Mouse (Mus musculus): Measurements from ENCODE around the gene Cdk1.
A peak's percentile ranks its signal among the peaks of the same experiment; 100 is the strongest.
"Not testable (repeated sequence)": the region's sequence is repeated elsewhere in the genome, so short reads cannot be mapped to it uniquely, and the experiment has no call there.

The Cdk1 gene

GRCm38 (mm10) chr10:69352212-69353085 is at the start of gene Cdk1:
TSS of gene Cdk1 (minus strand) at chr10:69352938.
- DNase-seq (ENCODE audit: low read depth, low spot score): peak; percentile 87

- DNase-seq (ENCODE audit: low read depth, low spot score): no peak
These were observed 47.2 kb upstream of the Cdk1 start for GRCm38 (mm10) chr10:69399814-69400385.

DNA sequence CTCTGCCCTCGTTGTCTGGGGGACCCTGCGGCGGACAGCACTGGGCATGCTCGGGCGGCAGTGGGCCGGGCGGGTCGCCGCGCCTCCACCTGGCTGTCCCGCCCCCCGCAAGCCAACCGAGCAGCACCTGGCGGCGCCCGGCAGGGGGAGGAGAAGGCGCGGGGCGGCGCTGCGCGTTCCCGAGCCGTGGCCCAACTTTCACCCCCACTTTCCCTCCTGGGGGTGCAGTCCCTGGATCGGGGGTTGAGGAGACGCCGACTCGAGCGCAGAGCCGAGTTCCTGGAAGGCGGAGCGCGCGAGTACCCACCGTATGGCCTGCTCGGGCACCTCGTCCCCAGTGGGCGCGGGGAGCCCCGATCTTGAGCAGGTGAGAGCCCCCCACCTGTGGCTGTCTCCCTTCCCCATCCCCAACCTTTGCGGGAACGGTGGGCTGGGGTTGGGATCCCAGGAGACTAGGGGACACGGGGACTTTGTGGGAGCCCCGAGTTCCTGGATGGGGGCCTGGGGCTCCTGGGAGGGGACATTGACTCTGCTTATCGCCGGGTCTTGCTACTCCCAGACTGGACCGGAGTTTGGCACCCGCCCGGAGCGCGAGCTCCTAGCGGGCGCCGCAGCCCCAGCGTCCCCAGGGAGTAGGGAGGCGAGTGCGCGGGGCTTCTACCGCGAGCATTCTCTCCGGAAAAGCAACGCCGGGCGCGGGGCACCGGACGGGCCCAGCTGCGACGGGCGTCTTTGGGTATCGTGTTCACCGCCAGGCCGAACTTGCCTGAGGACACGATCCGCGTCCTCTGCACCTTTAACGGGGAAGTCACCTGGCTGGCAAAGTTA is 46.2 kb upstream of the Cdk1 start, which contains the start of gene Ank3:
TSS of gene Ank3 (plus strand) at position 11 of the 828 bp plus-strand sequence.
- DNase-seq (ENCODE audit: low read depth, low spot score): no peak

DNA sequence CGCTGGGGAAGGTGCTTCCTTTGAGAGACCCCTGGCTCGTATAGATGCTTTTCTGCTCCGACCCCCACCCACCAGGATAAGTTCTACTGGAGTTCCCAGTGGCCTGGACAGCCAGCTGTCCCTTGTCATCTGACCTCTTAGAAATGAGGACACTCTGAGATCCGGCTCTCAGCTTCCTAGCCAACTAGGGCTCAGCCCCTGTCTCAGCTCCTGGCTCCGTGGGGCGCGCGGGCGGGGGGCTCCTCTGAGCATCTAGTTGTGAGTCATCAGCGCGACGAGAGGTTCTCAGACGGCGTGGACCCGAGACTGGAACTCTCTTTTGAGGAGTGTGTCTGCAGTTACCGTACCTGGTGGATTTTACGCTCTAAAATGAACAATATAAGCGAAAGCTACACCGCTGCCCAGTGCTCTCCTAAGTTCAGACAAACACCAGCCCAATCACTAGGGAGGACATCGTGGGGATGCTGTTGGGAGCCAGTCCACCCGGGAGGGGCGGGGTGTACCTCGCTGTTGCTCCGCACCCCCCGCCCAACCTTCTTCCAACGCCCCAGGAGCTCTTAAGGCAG is 45.5 kb upstream of the Cdk1 start:
- DNase-seq (ENCODE audit: low read depth, low spot score): no peak

DNA sequence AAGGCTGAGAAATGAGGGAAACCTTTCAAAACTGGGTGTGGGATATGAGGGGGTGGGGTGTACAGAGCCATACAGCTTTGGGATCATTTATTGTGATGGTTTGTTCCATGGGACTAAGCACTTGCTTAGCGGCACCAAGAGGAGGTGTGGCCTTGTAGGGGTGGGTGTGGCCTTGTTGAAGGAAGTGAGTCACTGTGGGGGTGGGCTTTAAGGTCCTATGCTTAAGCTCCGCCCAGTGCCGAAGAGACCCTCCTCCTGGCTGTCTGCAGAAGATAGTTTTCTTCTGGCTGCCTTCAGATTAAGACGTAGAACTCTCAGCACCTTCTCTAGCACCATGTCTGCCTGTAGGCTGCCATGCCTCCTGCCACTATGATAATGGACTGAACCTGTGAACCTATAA is 36.8 kb upstream of the Cdk1 start:
- no peak for DNase-seq (ENCODE audit: low read depth, low spot score)

GRCm38 (mm10) chr10:69386767-69387166 is 34.0 kb upstream of the Cdk1 start:
- DNase-seq (ENCODE audit: low read depth, low spot score): no peak

- DNase-seq (ENCODE audit: low read depth, low spot score): no peak
These were observed 32.4 kb upstream of the Cdk1 start for GRCm38 (mm10) chr10:69385136-69385535.

- DNase-seq (ENCODE audit: low read depth, low spot score): no peak
These were observed 31.9 kb upstream of the Cdk1 start for GRCm38 (mm10) chr10:69384640-69385039.

DNA sequence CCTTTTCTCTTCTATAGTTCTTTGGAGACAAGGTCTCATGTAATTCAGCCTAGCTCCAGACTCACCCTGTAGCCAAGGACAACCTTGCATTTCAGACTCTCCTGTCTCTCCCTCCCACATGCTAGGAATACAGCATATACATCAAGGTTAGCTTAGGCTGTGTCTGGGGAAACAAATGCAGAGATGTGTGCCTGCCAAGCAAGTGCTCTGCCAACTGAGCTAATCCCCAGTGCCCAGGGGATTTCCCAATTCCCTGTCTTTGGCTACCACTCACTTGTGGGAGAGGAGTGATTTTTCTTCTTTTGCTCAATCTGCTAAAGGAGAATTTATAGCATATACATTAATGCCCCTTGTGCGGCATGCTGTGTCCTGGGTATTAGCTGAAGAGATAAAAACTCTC is 30.4 kb upstream of the Cdk1 start:
- DNase-seq (ENCODE audit: low read depth, low spot score): no peak

GRCm38 (mm10) chr10:69375154-69375553 is 22.4 kb upstream of the Cdk1 start:
- no peak for DNase-seq (ENCODE audit: low read depth, low spot score)

DNA sequence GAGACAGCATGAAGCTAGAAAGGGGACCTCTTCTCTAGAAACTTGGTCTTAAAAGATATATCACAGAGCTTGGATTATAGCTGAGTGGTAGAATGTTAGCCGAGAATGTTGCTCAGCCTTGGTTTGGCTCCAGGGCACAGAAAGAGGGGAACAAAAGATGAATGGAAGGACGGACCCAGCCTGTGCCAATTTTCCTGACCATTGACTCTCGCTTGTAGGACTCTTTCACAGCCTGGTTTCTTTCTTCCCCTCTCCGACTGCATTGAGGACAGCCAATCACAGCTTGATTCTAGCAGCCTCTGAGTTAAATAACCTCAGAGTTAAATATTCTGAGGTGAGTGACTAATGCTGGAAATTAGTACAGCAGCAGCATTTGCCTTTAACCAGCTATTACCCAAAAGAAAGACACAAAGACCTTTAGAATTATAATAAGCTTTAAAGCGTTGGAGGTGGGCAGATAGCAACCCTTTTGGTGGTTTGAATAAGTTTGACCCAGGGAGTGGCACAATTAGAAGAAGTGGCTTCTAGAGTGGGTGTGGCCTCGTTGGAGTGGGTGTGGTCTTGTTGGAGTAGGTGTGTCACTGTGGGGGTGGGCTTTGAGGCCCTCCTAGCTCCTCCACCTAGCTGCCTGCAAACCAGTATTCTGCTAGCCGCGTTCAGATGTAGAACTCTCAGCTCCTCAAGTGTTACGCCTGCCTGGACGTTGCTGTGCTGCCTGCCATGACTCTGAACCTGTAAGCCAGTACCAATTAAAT is 21.2 kb upstream of the Cdk1 start:
- no peak for DNase-seq (ENCODE audit: low read depth, low spot score)

DNA sequence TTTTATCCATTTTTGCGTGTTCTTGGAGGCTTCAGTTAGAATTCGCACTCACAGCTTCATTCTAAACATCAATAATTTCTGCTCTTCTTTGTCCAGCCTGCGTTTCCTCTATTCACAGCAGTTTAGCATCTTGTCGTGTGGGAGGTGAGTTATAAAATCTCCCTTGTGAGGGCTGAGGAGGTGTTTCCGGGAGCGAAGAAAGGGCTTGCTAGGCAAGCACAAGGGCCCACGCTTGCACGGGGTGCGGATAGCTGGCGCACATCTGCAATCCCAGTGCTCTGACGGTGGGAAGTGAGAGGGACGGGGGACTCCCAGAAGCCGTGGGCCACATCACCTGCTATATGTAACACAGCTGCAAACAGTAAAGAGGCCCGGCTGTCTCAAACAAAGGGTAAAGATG is 19.3 kb upstream of the Cdk1 start:
- no peak for DNase-seq (ENCODE audit: low read depth, low spot score)

DNA sequence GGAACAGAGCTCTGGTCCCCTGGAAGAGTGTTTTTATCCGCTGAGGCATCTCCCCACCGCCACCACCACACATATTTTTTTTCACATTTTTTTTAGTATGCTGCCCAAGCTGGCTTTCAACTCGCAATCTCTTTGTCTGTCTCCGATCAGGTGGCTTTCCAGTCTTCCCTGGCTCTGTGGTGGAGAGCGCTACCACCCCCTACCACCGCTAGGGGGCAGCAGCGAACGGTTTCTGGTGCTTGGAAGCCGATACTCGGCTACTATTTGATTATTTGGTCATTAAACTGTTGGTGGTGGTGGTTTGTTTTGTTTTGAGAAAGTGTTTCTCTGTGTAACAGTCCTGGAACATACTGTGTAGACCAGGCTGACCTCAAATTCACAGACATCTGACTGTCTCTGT is 18.7 kb upstream of the Cdk1 start:
- no peak for DNase-seq (ENCODE audit: low read depth, low spot score)

GRCm38 (mm10) chr10:69369321-69369720 is 16.6 kb upstream of the Cdk1 start:
- DNase-seq (ENCODE audit: low read depth, low spot score): no peak

DNA sequence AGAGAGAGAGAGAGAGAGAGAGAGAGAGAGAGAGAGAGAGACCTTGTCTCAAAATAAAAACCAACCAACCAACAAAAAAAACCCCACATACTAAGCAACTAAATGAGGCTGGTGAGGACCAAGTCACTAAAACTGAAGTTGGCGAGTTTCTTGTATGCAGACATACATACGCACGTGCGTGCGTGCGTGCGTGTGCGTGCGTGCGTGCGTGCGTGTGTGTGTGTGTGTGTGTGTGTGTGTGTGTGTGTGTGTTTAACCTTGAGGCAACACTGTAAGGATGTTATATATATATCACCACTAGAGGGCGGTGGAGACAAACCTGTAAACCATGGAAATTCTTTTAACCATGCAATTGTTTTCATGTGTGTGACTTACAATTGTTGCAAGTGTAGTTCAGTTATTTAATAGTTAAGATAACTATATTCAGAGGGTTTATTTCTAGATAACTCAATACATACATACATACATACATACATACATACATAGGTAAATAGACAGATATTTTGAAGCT is 14.2 kb upstream of the Cdk1 start:
- DNase-seq (ENCODE audit: low read depth, low spot score): no peak

DNA sequence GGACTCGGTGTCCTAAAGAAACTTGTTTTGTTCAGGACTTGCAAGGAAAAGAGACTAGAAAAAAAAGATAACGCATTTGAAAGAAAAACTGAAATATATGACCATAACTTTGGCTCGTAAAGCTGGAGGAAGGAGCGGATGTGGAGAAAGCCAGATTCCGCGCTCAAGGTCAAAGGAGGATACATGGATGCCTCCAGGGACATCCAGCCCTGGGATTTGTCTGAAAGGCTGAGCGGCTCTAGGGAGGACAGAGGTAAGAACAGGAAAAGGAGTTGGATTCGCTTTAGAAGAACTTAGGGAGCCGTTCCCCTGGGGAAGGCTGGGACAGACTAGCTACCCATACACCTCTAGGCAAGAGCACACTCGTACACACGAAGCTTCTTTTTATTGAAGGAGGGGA is 13.5 kb upstream of the Cdk1 start:
- DNase-seq (ENCODE audit: low read depth, low spot score): no peak

DNA sequence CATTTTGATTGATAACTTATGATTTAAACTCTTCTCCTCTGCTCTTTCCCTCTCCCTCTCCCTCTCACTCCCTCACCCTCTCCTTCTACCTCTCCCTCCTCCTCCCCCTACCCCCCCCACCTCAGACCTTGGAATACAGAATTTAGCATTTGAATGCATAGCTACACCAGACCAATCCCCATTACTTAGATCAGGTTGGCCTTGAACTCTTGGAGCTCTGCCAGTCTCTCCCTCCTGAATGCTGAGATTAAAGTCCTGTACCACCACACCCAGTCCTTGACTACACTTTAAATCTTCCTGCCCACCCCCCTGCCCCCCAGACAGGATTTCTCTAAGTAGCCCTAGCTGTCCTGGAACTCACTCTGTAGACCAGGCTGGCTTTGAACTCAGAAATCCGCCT is 6.9 kb upstream of the Cdk1 start:
- DNase-seq (ENCODE audit: low read depth, low spot score): no peak

- DNase-seq (ENCODE audit: low read depth, low spot score): not testable (repeated sequence)
These were observed 345 bp upstream of the Cdk1 start for GRCm38 (mm10) chr10:69353086-69353479.

DNA sequence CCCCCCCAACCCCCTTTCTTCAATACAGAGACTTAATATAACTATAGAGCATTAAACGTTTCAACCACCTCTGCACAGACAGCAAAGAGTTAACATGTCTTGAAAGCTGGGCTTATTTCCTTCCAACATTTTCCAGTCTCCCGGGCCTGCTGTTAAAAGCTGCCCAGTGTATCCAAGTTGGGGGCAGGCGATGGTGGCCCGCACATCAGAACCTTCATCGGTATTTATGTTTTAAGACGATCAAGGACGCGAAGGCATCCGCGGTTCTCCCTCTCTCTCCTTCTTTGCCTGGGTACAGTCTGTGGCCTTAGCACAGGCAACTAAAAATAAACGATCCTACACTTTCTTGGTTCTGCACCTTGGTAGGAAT is 911 bp downstream of the Cdk1 start:
- no peak for DNase-seq (ENCODE audit: low read depth, low spot score)

DNA sequence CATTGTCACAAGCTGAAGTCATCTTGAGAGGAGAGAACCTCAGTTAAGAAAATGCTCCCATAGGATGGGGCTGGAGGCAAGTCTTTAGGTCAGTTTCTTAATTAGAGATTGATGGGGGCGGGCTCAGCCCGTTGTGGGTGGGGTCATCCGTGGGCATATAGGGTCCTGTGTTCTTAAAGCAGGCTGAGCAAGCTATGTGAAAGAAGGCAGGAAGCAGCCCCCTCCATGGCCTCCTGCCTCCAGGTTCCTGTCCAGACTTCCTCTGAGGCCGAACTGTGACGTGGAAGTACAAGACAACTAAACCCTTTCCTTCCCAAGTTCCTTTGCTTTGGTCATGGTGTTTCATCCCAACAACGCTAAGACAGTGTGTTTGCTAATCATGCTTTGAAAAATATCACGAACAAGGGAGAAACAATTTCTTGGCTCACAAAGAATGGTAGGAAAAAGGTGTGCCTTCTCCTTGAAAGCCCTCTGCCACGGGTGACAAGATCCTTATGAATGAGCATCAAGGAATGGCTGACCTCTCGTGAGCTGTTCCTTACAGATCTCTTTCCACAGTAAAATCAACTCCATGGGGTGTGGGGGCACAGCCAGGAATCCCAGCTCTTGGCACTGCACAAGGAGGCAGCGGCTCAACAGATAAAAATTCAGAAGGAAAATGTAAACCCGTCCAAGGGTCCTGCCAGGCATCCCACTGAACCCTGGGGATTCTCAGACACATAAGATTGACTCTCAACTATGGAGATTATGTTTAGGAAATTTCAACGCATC is 1.5 kb downstream of the Cdk1 start:
- no peak for DNase-seq (ENCODE audit: low read depth, low spot score)

All from brain, embryonic 18.5 days (tissue).